Mouse (Mus musculus) urinary bladder, postnatal 36 days (tissue): ENCODE results near the gene Gm21095.
"Not testable (repeated sequence)": the region's sequence is repeated elsewhere in the genome, so short reads cannot be mapped to it uniquely, and the experiment has no call there.

ENCODE experiments used
- DNase-seq, 2 experiments: peaks; one replicate each; pipeline ENCODE4 v3.0.0; 2022; ENCODE audit warnings: low spot score in 2 of 2, mixed read lengths in 1 of 2

Gm21095 gene

DNA sequence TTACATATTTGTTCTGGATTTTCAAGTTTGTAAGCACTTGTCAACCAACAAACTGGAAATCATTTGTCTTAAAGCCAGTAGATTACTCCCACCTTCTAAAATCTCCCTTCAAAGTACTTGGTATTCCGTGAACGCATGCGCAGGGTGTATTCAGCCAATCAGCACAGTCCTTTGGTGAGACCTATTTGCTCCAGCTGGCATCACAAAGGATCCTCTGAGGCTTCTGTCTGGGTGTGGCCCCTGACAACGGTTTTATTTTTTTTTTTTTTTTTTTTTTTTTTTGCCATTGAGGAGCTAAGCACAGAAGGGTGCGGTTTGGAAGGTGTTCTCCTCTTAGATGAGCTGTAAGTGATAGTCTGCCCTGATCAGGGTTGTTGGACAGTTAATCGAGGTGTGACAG lies at the start of gene Gm21095:
Gm21095 (plus strand) TSS at position 301 of the 400 bp plus-strand sequence.
- DNase-seq, result not testable (repeated sequence)
